Mouse (Mus musculus): ENCODE data around the gene Carnmt1. TPM values are rescaled to one million over a fixed set of nuclear protein-coding genes. Genes with fewer than 3 reads are reported as not detected.
A peak's percentile ranks its signal among the peaks of the same experiment; 100 is the strongest.

Carnmt1 gene
- polyA plus RNA-seq, 1 experiment from 2014 or later = 26.8 TPM

- H3K4me1 ChIP-seq = no peaks in the 10 kb centered on the region
- no peak overlapping the region for H3K4me3 ChIP-seq
- no peaks in the 10 kb centered on the region for H3K36me3 ChIP-seq
- H3K9me3 ChIP-seq (replicated peaks) = no peaks in the 10 kb centered on the region
- no peaks in the 10 kb centered on the region for H3K27me3 ChIP-seq (ENCODE audit: low read depth, poor library complexity, severe bottlenecking)
- no peak for DNase-seq (ENCODE audit: low spot score)
- H3K27ac ChIP-seq (replicated peaks) = no peak overlapping the region
- 94% methylated on average over 4 of the region's 4 CpGs for WGBS
These were observed 65.3 kb downstream of the Carnmt1 start for GRCm38 (mm10) chr19:18735901-18736300.

GRCm38 (mm10) chr19:18739146-18739545 lies 68.6 kb downstream of the Carnmt1 start:
- 87% methylated on average over 7 of the region's 7 CpGs for WGBS
- no peaks in the 10 kb centered on the region for H3K36me3 ChIP-seq
- DNase-seq (ENCODE audit: low spot score) = no peak
- H3K9me3 ChIP-seq (replicated peaks) = no peaks in the 10 kb centered on the region
- no peaks in the 10 kb centered on the region for H3K4me1 ChIP-seq
- H3K4me3 ChIP-seq = no peak overlapping the region
- H3K27ac ChIP-seq (replicated peaks) = no peak overlapping the region
- no peaks in the 10 kb centered on the region for H3K27me3 ChIP-seq (ENCODE audit: low read depth, poor library complexity, severe bottlenecking)

- H3K4me3 ChIP-seq = no peak overlapping the region
- 86% methylated on average over 5 of the region's 5 CpGs for WGBS
- DNase-seq (ENCODE audit: low spot score) = no peak
- no peaks in the 10 kb centered on the region for H3K4me1 ChIP-seq
- H3K36me3 ChIP-seq = no peaks in the 10 kb centered on the region
- H3K9me3 ChIP-seq (replicated peaks) = no peaks in the 10 kb centered on the region
- peaks cover 4% of the 10 kb centered on the region for H3K27me3 ChIP-seq (ENCODE audit: low read depth, poor library complexity, severe bottlenecking)
- no peak overlapping the region for H3K27ac ChIP-seq (replicated peaks)
These were observed 73.4 kb downstream of the Carnmt1 start for GRCm38 (mm10) chr19:18743946-18744345.

GRCm38 (mm10) chr19:18746576-18747340 lies 76.2 kb downstream of the Carnmt1 start:
- 91% methylated on average over 5 of the region's 5 CpGs for WGBS
- Histone ChIP-seq H3K27ac (replicated peaks) (no peak overlapping the region), H3K9me3 (replicated peaks) (no peaks in the 10 kb centered on the region), H3K36me3 (no peaks in the 10 kb centered on the region), H3K4me1 (peaks cover 9% of the 10 kb centered on the region), H3K27me3 (ENCODE audit: low read depth, poor library complexity, severe bottlenecking) (peaks cover 24% of the 10 kb centered on the region), H3K4me3 (no peak overlapping the region)
- DNase-seq (ENCODE audit: low spot score) = no peak

GRCm38 (mm10) chr19:18747379-18747778 lies 76.8 kb downstream of the Carnmt1 start:
- no peaks in the 10 kb centered on the region for H3K9me3 ChIP-seq (replicated peaks)
- peaks cover 24% of the 10 kb centered on the region for H3K27me3 ChIP-seq (ENCODE audit: low read depth, poor library complexity, severe bottlenecking)
- no peaks in the 10 kb centered on the region for H3K36me3 ChIP-seq
- peaks cover 9% of the 10 kb centered on the region for H3K4me1 ChIP-seq
- WGBS = 88% methylated on average over 4 of the region's 4 CpGs
- H3K4me3 ChIP-seq = no peak overlapping the region
- H3K27ac ChIP-seq (replicated peaks) = no peak overlapping the region
- no peak for DNase-seq (ENCODE audit: low spot score)

- Histone ChIP-seq H3K9me3 (replicated peaks) (no peaks in the 10 kb centered on the region), H3K4me1 (peaks cover 9% of the 10 kb centered on the region), H3K27ac (replicated peaks) (peak within 1 kb of the TSS; percentile 42; the same call in 1 of the 2 replicates), H3K27me3 (ENCODE audit: low read depth, poor library complexity, severe bottlenecking) (peaks cover 24% of the 10 kb centered on the region), H3K4me3 (peak within 1 kb of the TSS; percentile 56), H3K36me3 (no peaks in the 10 kb centered on the region)
- peak; percentile 46 for DNase-seq (ENCODE audit: low spot score)
- 6% methylated on average over 41 of the region's 41 CpGs for WGBS
These were observed 79.2 kb downstream of the Carnmt1 start, which contains the start of gene Trpm6 for GRCm38 (mm10) chr19:18749598-18750339. Gene Trpm6 (plus strand): TSS chr19:18749983.

Other genes starting within 250 kb of the Carnmt1 start
- gene Ostf1, start 38.9 kb upstream of the Carnmt1 start, polyA plus RNA-seq (2016; fragmentation: Nextera tagmentation; extraction: Ambion mirVana) = 47.9 and 49.7 TPM in 2 replicates
- gene Nmrk1, start 38.8 kb upstream of the Carnmt1 start, polyA plus RNA-seq (2016; fragmentation: Nextera tagmentation; extraction: Ambion mirVana) = 6.6 and 7.2 TPM in 2 replicates
- gene D030056L22Rik, start 42.4 kb downstream of the Carnmt1 start, polyA plus RNA-seq (2016; fragmentation: Nextera tagmentation; extraction: Ambion mirVana) = 49.6 and 50.8 TPM in 2 replicates
- gene Trpm6, start 79.2 kb downstream of the Carnmt1 start, polyA plus RNA-seq (2016; fragmentation: Nextera tagmentation; extraction: Ambion mirVana) = 0.38 and 0.67 TPM in 2 replicates

Data from midbrain, embryonic 10.5 days (tissue).